Mouse (Mus musculus) erythroblast, embryonic 14.5 days (primary cell): ENCODE data around the gene Carnmt1. TPM values are rescaled to one million over a fixed set of nuclear protein-coding genes. Genes with fewer than 3 reads are reported as not detected.

Source experiments
- H3K27me3 ChIP-seq: 2 replicates; pipeline ENCODE4 v1.6.1; 2012; ENCODE audit warnings: inconsistent platforms; ENCODE audit not compliant: control insufficient read depth
- H3K36me3 ChIP-seq: 2 replicates; pipeline ENCODE4 v1.6.1; 2012; ENCODE audit warnings: mild to moderate bottlenecking, inconsistent platforms; ENCODE audit not compliant: control insufficient read depth
- H3K4me1 ChIP-seq: 2 replicates; pipeline ENCODE4 v1.6.1; 2012; ENCODE audit warnings: inconsistent platforms; ENCODE audit not compliant: control insufficient read depth
- H3K4me3 ChIP-seq: replicated peaks from 2 replicates; pipeline ENCODE3; 2012; ENCODE audit warnings: moderate library complexity, mild to moderate bottlenecking, inconsistent platforms
- H3K9me3 ChIP-seq: 2 replicates; pipeline ENCODE4 v1.6.1; 2012; ENCODE audit warnings: low read length, inconsistent platforms, mixed read lengths; ENCODE audit not compliant: control insufficient read depth
- GATA1 ChIP-seq: IDR thresholded peaks from 2 replicates; pipeline ENCODE4 v1.6.1; 2012; ENCODE audit warnings: low read length, inconsistent platforms, mixed read lengths
- TAL1 ChIP-seq: IDR thresholded peaks from 3 replicates; pipeline ENCODE4 v1.6.1; 2012; ENCODE audit warnings: low read length, inconsistent platforms, mixed read lengths
- polyA plus RNA-seq: library from polyadenylated mRNA; stranded (reverse); fragments of >175 nt; gene quantifications from 2 replicates; pipeline ENCODE4 v1.2.3, GENCODE M21; 2012

Carnmt1 gene
- polyA plus RNA-seq, 1 experiment = 1.5 TPM

GRCm38 (mm10) chr19:18716374-18716773 lies 45.8 kb downstream of the Carnmt1 start:
- no peak overlapping the region for H3K4me3 ChIP-seq

GRCm38 (mm10) chr19:18720337-18720736 lies 49.8 kb downstream of the Carnmt1 start:
- H3K4me3 ChIP-seq = no peak overlapping the region
- peaks cover 37% of the 10 kb centered on the region for H3K36me3 ChIP-seq
- H3K4me1 ChIP-seq = peaks cover 14% of the 10 kb centered on the region
- no peaks in the 10 kb centered on the region for H3K9me3 ChIP-seq
- TF ChIP-seq TAL1 (no peak), GATA1 (no peak)
- H3K27me3 ChIP-seq = no peaks in the 10 kb centered on the region

More at GRCm38 (mm10) chr19:18716374-18716773, 45.8 kb downstream of the Carnmt1 start:
- Histone ChIP-seq H3K27me3 (no peaks in the 10 kb centered on the region), H3K4me1 (peaks cover 36% of the 10 kb centered on the region), H3K36me3 (peaks cover 50% of the 10 kb centered on the region), H3K9me3 (no peaks in the 10 kb centered on the region)
- TF ChIP-seq GATA1 = no peak
- no peak for TF ChIP-seq TAL1

GRCm38 (mm10) chr19:18725186-18725585 lies 54.6 kb downstream of the Carnmt1 start:
- H3K4me1 ChIP-seq = peaks cover 2% of the 10 kb centered on the region; the same call in 1 of the 2 replicates
- H3K27me3 ChIP-seq = no peaks in the 10 kb centered on the region
- H3K4me3 ChIP-seq = no peak overlapping the region
- no peaks in the 10 kb centered on the region; the same call in 1 of the 2 replicates for H3K36me3 ChIP-seq
- TF ChIP-seq TAL1 (no peak), GATA1 (no peak)
- no peaks in the 10 kb centered on the region for H3K9me3 ChIP-seq

GRCm38 (mm10) chr19:18730255-18730654 lies 59.7 kb downstream of the Carnmt1 start:
- H3K4me3 ChIP-seq = no peak overlapping the region
- no peaks in the 10 kb centered on the region for H3K36me3 ChIP-seq
- no peaks in the 10 kb centered on the region for H3K27me3 ChIP-seq
- TF ChIP-seq GATA1 = no peak
- no peak for TF ChIP-seq TAL1
- no peaks in the 10 kb centered on the region for H3K9me3 ChIP-seq
- no peaks in the 10 kb centered on the region for H3K4me1 ChIP-seq

- TF ChIP-seq GATA1 (no peak), TAL1 (no peak)
- Histone ChIP-seq H3K27me3 (no peaks in the 10 kb centered on the region), H3K4me3 (no peak overlapping the region), H3K4me1 (no peaks in the 10 kb centered on the region), H3K9me3 (no peaks in the 10 kb centered on the region), H3K36me3 (no peaks in the 10 kb centered on the region)
Observed at GRCm38 (mm10) chr19:18731077-18731476, 60.5 kb downstream of the Carnmt1 start.

GRCm38 (mm10) chr19:18735901-18736300 lies 65.3 kb downstream of the Carnmt1 start:
- Histone ChIP-seq H3K4me3 (no peak overlapping the region), H3K27me3 (no peaks in the 10 kb centered on the region), H3K36me3 (no peaks in the 10 kb centered on the region), H3K4me1 (peaks cover 15% of the 10 kb centered on the region), H3K9me3 (no peaks in the 10 kb centered on the region)
- TF ChIP-seq GATA1 (no peak), TAL1 (no peak)

- Histone ChIP-seq H3K4me3 (no peak overlapping the region), H3K4me1 (peaks cover 15% of the 10 kb centered on the region), H3K27me3 (no peaks in the 10 kb centered on the region), H3K9me3 (no peaks in the 10 kb centered on the region), H3K36me3 (no peaks in the 10 kb centered on the region)
- TF ChIP-seq TAL1 = no peak
- TF ChIP-seq GATA1 = no peak
Observed at GRCm38 (mm10) chr19:18739146-18739545, 68.6 kb downstream of the Carnmt1 start.

- H3K27me3 ChIP-seq = peaks cover under 1% of the 10 kb centered on the region; the same call in 1 of the 2 replicates
- peaks cover 7% of the 10 kb centered on the region for H3K4me1 ChIP-seq
- TF ChIP-seq TAL1 = no peak
- TF ChIP-seq GATA1 = no peak
- no peaks in the 10 kb centered on the region for H3K9me3 ChIP-seq
- no peak overlapping the region for H3K4me3 ChIP-seq
- H3K36me3 ChIP-seq = no peaks in the 10 kb centered on the region
Observed at GRCm38 (mm10) chr19:18743946-18744345, 73.4 kb downstream of the Carnmt1 start.

- peaks cover 19% of the 10 kb centered on the region for H3K27me3 ChIP-seq
- no peaks in the 10 kb centered on the region for H3K9me3 ChIP-seq
- peaks cover 6% of the 10 kb centered on the region for H3K4me1 ChIP-seq
- no peak overlapping the region for H3K4me3 ChIP-seq
- no peaks in the 10 kb centered on the region for H3K36me3 ChIP-seq
- no peak for TF ChIP-seq GATA1
- no peak for TF ChIP-seq TAL1
Observed at GRCm38 (mm10) chr19:18746576-18747340, 76.2 kb downstream of the Carnmt1 start.
